Mouse (Mus musculus) stomach, adult 2 months (tissue): ENCODE results near the gene Myd88. TPM values are rescaled to one million over a fixed set of nuclear protein-coding genes. Genes with fewer than 3 reads are reported as not detected.

Experiments
- polyA plus RNA-seq: library from polyadenylated mRNA; depleted of rRNA; stranded (reverse); fragments of >200 nt; gene quantifications from 2 replicates; pipeline ENCODE4 v1.2.3, GENCODE M21; 2012; rRNA removed

Myd88 gene
- polyA plus RNA-seq, result 10.9 and 14.1 TPM in 2 replicates

DNA sequence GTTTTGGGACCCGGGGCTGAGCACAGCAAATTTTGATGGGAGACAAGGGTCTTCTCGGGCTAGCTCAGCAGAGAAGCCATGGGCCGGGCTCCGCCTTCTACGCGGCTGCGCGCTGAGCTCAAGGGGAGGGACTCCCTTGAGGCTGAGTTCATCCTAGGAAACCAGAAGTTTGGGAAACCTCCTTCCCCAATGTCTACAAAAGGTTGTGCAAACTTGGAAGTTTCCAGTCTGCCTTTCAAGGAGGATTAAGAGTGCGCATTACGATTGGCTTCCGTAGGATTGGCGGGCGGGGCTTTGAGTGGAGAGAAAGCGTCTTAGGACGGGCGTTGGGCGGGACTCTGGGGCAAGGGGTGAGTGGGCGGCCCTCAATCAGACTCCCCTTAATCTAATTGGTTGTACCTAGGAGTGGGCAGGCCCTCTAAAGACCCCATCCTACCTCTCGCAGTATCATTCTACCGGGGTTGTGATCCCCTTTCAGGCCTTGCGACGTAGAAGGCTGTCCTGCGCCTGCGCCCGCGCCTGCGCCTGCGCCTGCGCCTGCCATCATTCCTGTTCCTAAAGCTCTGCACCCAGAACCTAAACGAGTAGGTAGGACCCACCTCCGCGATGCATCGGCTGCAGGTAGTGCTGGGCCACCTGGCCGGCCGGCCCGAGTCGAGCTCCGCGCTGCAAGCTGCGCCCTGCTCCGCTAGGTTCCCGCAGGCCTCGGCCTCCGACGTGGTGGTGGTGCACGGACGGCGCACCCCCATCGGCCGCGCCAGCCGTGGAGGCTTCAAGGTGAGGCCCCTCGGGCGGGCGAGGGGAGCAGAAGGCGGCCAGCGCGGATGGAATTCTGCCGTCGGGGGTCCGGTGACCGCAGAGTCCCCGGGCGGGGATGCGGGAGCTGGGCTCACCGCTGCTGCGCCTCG, at the start of gene Myd88:
Myd88 (minus strand) TSS at position 503 of the 908 bp plus-strand sequence.

DNA sequence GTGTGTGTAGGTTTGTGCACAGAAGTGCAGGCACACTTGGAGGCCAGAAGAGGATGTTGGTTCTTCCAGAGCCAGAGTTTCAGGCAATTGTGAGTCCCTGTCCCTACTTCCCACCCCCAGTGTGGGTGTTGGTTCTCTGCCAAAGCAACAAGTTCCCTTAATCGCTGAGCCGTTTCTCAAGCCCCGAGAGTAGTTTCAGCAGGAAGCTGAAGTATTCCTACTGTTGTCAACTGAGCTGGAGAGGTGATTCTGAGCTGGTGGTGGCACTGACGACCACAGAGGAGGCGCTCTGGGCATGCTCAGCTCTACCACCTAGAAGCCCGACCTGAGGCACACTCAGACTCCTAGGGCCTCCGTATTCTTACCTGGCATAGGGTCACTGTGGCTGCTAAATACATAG, 24.1 kb upstream of the Myd88 start, which contains the start of gene Slc22a14:
Slc22a14 (minus strand) TSS at position 270 of the 400 bp plus-strand sequence.

DNA sequence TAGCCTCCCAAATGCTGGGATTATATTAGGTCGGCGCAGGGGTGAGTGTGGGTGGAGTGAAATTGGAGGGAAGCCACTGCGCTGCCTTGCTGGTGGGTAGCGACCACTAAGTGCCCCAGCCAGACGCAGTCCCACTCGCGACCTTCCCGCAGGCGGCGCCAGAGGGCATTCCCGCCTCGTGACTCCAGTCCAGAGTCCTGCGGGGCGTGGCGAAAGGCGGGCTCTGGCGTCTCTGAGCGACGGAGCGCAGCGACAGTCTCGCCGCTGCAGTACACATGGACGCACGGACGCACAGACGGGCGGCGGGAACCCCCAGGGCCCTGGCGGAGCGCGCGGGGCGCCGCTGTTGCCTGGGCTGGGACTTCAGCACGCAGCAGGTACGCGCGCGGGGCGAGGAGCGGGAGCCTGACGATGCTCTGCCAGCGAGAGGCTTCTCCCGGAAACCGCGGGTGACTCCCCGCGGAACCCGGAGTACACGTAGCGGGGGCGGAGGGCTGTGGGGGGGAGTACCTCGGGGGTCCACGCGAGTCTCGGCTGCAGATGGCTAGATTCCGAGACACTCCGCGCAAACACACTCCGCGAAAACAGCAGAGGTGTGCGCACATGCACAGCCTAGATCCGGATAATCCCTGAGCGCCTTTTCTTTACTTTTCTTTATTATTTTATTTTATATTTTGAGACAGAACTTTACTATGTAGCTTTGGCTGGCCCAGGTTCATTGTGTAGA, 16.3 kb upstream of the Myd88 start, which contains the start of gene Xylb:
Xylb (plus strand) TSS at position 51 of the 727 bp plus-strand sequence.

GRCm38 (mm10) chr9:119339558-119340211, 1.5 kb downstream of the Myd88 start, which contains the start of gene Acaa1a:
Acaa1a (plus strand) TSS chr9:119339676.

GRCm38 (mm10) chr9:119322289-119323259, 18.6 kb downstream of the Myd88 start, which contains the start of gene Oxsr1:
Oxsr1 (minus strand) TSS chr9:119322427.

Other genes with a start within 250 kb of the Myd88 start
- gene Plcd1, start 247.9 kb downstream of the Myd88 start, polyA plus RNA-seq, result 24.9 and 31.5 TPM in 2 replicates
- 0.26 and 1.2 TPM in 2 replicates for gene Dlec1, start 238.9 kb downstream of the Myd88 start, polyA plus RNA-seq
- 3.7 and 4.9 TPM in 2 replicates for gene Acaa1b, start 184.3 kb downstream of the Myd88 start, polyA plus RNA-seq
- not detected in 2 replicates for gene Gm47289, start 182.2 kb downstream of the Myd88 start, polyA plus RNA-seq
- not detected in 2 replicates for gene Slc22a13, start 132.3 kb downstream of the Myd88 start, polyA plus RNA-seq
- 4.1 and 5.6 TPM in 2 replicates for gene Oxsr1, start 19.0 kb downstream of the Myd88 start, polyA plus RNA-seq
- 248 and 519 TPM in 2 replicates for gene Acaa1a, start 1.7 kb downstream of the Myd88 start, polyA plus RNA-seq
- 2.9 TPM in 2 replicates for gene Xylb, start 16.0 kb upstream of the Myd88 start, polyA plus RNA-seq
- not detected in 2 replicates for gene Slc22a14, start 24.1 kb upstream of the Myd88 start, polyA plus RNA-seq
- 1.5 and 2.4 TPM in 2 replicates for gene Acvr2b, start 60.7 kb upstream of the Myd88 start, polyA plus RNA-seq
- 1.3 and 2.4 TPM in 2 replicates for gene Exog, start 103.5 kb upstream of the Myd88 start, polyA plus RNA-seq
- gene Scn5a, start 237.6 kb upstream of the Myd88 start, polyA plus RNA-seq, result 0.19 and 0.26 TPM in 2 replicates